Mouse (Mus musculus) lung, embryonic 15.5 days (tissue): ENCODE measurements around the gene Zmynd10. TPM values are rescaled to one million over a fixed set of nuclear protein-coding genes. Genes with fewer than 3 reads are reported as not detected.

ENCODE experiments used
- ATAC-seq: fragments of 200-750 bp; cut with Nextera tagmentation; 2 replicates; pipeline ENCODE4 v1.8.0; 2017; ENCODE audit warnings: moderate number of reproducible peaks, borderline replicate concordance; ENCODE audit not compliant: low FRiP score, low TSS enrichment; ENCODE audit errors: extremely low read depth
- H3K27ac ChIP-seq: fragments of 300-500 bp; sonication (generic); 2 replicates; pipeline ENCODE4 v1.5.1; 2015; ENCODE audit warnings: moderate library complexity, mild to moderate bottlenecking, inconsistent platforms
- H3K27me3 ChIP-seq: fragments of 300-500 bp; sonication (generic); 2 replicates; pipeline ENCODE4 v1.6.1; 2015; ENCODE audit warnings: inconsistent platforms
- H3K36me3 ChIP-seq: fragments of 300-500 bp; sonication (generic); 2 replicates; pipeline ENCODE4 v1.6.1; 2015; ENCODE audit warnings: inconsistent platforms
- H3K4me1 ChIP-seq: fragments of 300-500 bp; sonication (generic); 2 replicates; pipeline ENCODE4 v1.6.1; 2015; ENCODE audit warnings: inconsistent platforms
- H3K4me2 ChIP-seq: fragments of 300-500 bp; sonication (generic); 2 replicates; pipeline ENCODE4 v1.6.1; 2015; ENCODE audit warnings: inconsistent platforms, mild to moderate bottlenecking, moderate library complexity
- H3K4me3 ChIP-seq: fragments of 300-500 bp; sonication (generic); 2 replicates; pipeline ENCODE4 v1.5.1; 2015; ENCODE audit warnings: mild to moderate bottlenecking, inconsistent platforms
- H3K9ac ChIP-seq: fragments of 300-500 bp; sonication (generic); 2 replicates; pipeline ENCODE4 v1.6.1; 2015; ENCODE audit warnings: inconsistent platforms
- H3K9me3 ChIP-seq: fragments of 300-500 bp; sonication (generic); 2 replicates; pipeline ENCODE4 v1.6.1; 2016; ENCODE audit warnings: inconsistent platforms
- WGBS: fragments of 180-500 bp; shearing (Covaris S2); methylation state at CpG from one replicate; pipeline ENCODE4 v1.1.7; 2015; 5-methylcytosine and 5-hydroxymethylcytosine counted together
- polyA plus RNA-seq: library from polyadenylated mRNA; unstranded; fragments of >200 nt; fragmentation: Nextera tagmentation; extraction: Ambion mirVana; gene quantifications from 2 replicates; pipeline ENCODE4 v1.2.1, GENCODE M21; 2015

The Zmynd10 gene
- polyA plus RNA-seq, 1 experiment from 2014 or later, result 6.8 TPM

- 61% methylated on average over 14 of the region's 14 CpGs for WGBS
- Histone ChIP-seq H3K9me3 (no peaks in the 10 kb centered on the region), H3K9ac (no peak overlapping the region), H3K36me3 (no peaks in the 10 kb centered on the region), H3K4me1 (peaks cover 12% of the 10 kb centered on the region), H3K4me3 (no peak overlapping the region), H3K27ac (no peak overlapping the region), H3K4me2 (no peak overlapping the region), H3K27me3 (0 out of 2 replicates have a peak, but pooled peaks cover 10% of the 10 kb centered on the region)
- ATAC-seq, result no peak
Measured at GRCm38 (mm10) chr9:107599842-107600241, 52.7 kb downstream of the Zmynd10 start.

GRCm38 (mm10) chr9:107600745-107601144, 53.6 kb downstream of the Zmynd10 start:
- 75% methylated on average over 12 of the region's 12 CpGs for WGBS
- ATAC-seq, result no peak
- peaks cover 19% of the 10 kb centered on the region for H3K4me1 ChIP-seq
- no peak overlapping the region for H3K27ac ChIP-seq
- H3K9ac ChIP-seq, result no peak overlapping the region
- 0 out of 2 replicates have a peak, but pooled peaks cover 10% of the 10 kb centered on the region for H3K27me3 ChIP-seq
- no peaks in the 10 kb centered on the region for H3K9me3 ChIP-seq
- H3K4me2 ChIP-seq, result no peak overlapping the region
- H3K4me3 ChIP-seq, result no peak overlapping the region
- no peaks in the 10 kb centered on the region for H3K36me3 ChIP-seq

Other genes starting within 250 kb of the Zmynd10 start
- gene Hemk1, start 208.9 kb upstream of the Zmynd10 start, polyA plus RNA-seq, result 9.7 and 11.4 TPM in 2 replicates
- gene 6430571L13Rik, start 206.7 kb upstream of the Zmynd10 start, polyA plus RNA-seq, result 0.47 and 0.79 TPM in 2 replicates
- gene Cacna2d2, start 147.7 kb upstream of the Zmynd10 start, polyA plus RNA-seq, result 0.30 and 0.42 TPM in 2 replicates
- 39.7 and 42.7 TPM in 2 replicates for gene Tmem115, start 13.4 kb upstream of the Zmynd10 start, polyA plus RNA-seq
- 26.0 and 28.4 TPM in 2 replicates for gene Cyb561d2, start 5.1 kb upstream of the Zmynd10 start, polyA plus RNA-seq
- 39.2 and 42.2 TPM in 2 replicates for gene Nprl2, start 5.1 kb upstream of the Zmynd10 start, polyA plus RNA-seq
- 57.7 and 64.1 TPM in 2 replicates for gene Rassf1, start 4.3 kb downstream of the Zmynd10 start, polyA plus RNA-seq
- gene Tusc2, start 16.0 kb downstream of the Zmynd10 start, polyA plus RNA-seq, result 37.7 and 39.7 TPM in 2 replicates
- gene Hyal2, start 20.6 kb downstream of the Zmynd10 start, polyA plus RNA-seq, result 105 and 109 TPM in 2 replicates
- gene Hyal1, start 29.6 kb downstream of the Zmynd10 start, polyA plus RNA-seq, result 8.4 and 9.6 TPM in 2 replicates
- 18.2 and 18.6 TPM in 2 replicates for gene Naa80, start 31.6 kb downstream of the Zmynd10 start, polyA plus RNA-seq
- 0.99 and 1.4 TPM in 2 replicates for gene Hyal3, start 33.5 kb downstream of the Zmynd10 start, polyA plus RNA-seq
- 40.0 and 44.2 TPM in 2 replicates for gene Ifrd2, start 40.3 kb downstream of the Zmynd10 start, polyA plus RNA-seq
- gene Sema3b, start 61.9 kb downstream of the Zmynd10 start, polyA plus RNA-seq, result 8.2 and 9.1 TPM in 2 replicates
- 469 and 478 TPM in 2 replicates for gene Gnai2, start 88.1 kb downstream of the Zmynd10 start, polyA plus RNA-seq
- 3.9 and 4.1 TPM in 2 replicates for gene Slc38a3, start 122.2 kb downstream of the Zmynd10 start, polyA plus RNA-seq
- gene Gnat1, start 132.4 kb downstream of the Zmynd10 start, polyA plus RNA-seq, result 0.54 and 0.93 TPM in 2 replicates
- 12.3 and 13.7 TPM in 2 replicates for gene Sema3f, start 163.2 kb downstream of the Zmynd10 start, polyA plus RNA-seq
- gene Rbm5, start 223.7 kb downstream of the Zmynd10 start, polyA plus RNA-seq, result 188 and 202 TPM in 2 replicates